Mouse (Mus musculus): ENCODE data around the gene Cpsf3.

- TF ChIP-seq CTCF (IDR thresholded peaks at IDR 0.05; ENCODE audit: low read depth, low read length): no peak
- TF ChIP-seq POLR2A (IDR thresholded peaks at IDR 0.05; ENCODE audit: extremely low read depth, insufficient read depth, low read length): no peak
Measured at GRCm38 (mm10) chr12:21340674-21341073, 55.5 kb downstream of the Cpsf3 start.

Measured in liver, adult 2 months (tissue).